Mouse (Mus musculus): ENCODE data around the gene Bcl6.

Bcl6 gene

DNA sequence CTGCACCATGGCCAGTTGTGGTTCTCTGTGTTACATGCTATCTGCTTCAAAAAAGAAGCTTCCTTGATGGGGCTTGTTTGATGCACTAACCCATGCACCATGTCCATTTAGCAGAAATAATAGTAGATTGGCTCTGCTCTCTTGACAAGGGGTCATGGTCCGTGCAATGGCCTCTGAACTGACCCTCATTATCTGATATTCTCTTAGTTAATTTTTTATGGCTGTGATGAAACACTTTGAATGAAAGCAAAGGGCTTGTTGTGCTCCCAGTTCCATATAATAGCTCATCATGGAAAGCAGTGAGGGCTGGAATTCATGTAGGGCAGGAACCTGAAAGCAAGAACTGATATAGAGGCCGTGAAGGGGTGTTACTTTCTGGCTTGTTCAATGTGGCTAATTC lies 69.2 kb downstream of the Bcl6 start:
- no peak for DNase-seq

Data from kidney, postnatal 14 days (tissue).